In the genomic region with DNA sequence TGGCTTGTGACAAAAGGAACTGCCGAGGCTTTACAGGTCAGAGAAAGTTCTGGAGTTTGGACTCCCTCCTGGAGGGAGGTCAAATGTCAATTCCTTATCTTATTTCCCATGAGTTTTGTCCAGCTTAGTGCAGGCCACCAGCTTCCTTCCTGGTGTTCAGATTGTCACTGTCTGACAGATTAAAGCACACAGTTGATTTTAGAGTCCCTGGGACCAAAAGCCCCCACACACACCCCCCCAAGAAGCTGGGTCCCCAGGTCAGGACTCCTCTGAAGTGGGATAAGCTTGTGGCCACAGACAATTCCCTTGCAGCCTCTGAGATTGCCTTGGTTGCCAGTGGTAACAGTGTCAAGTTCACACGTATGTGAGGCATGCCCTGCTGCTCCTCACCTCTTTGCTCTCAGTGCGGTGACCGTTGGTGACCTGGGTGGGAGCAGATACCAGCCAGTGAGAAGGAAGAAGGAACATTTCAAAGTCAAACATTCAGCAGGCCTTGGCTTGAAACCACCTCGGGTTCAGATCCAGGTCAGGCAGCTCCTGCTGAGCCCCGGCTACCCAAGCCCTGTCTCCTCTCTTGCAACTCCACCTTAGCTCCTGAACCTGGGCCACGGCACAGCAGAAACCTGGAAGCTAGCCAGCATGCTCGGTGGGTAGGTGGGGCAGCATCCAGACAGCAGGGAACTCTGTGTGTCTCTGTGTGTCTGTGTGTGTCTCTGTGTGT, we compare ENCODE assay signal across 8 mouse cellular contexts.
DNase-seq lines count a peak whose midpoint lies in the region; ATAC-seq and TF ChIP-seq lines count a peak whose summit lies in the region.

No protein-coding gene starts in this region.

- WGBS in lung, postnatal 0 days, result 8% methylated on average over 8 of the region's 8 CpGs
- WGBS in hindbrain, embryonic 16.5 days, result 31% methylated on average over 8 of the region's 8 CpGs
- WGBS in midbrain, embryonic 11.5 days, result 44% methylated on average over 8 of the region's 8 CpGs

- no peak overlapping the region for H3K9ac ChIP-seq in lung, postnatal 0 days (replicated peaks; ENCODE audit: low read depth)
- H3K9ac ChIP-seq in hindbrain, embryonic 16.5 days (ENCODE audit: low read depth, low read length), result no peak overlapping the region
- H3K9ac ChIP-seq in midbrain, embryonic 11.5 days (ENCODE audit: low read length), result no peak overlapping the region

- intact Hi-C loops in heart, postnatal 36 days (cut with DNase I), result loop anchor here (5.0 kb wide), 1 partner anchor 60 kb away; no protein-coding TSS in a partner anchor

- H3K4me1 ChIP-seq in lung, postnatal 0 days (ENCODE audit: insufficient read depth, low read depth, low read length), result no peaks in the 10 kb centered on the region
- peaks cover 7% of the 10 kb centered on the region for H3K4me1 ChIP-seq in hindbrain, embryonic 16.5 days (ENCODE audit: control insufficient read depth, insufficient read depth, low read depth, low read length)
- peaks cover 8% of the 10 kb centered on the region; the same call in 1 of the 2 replicates for H3K4me1 ChIP-seq in midbrain, embryonic 11.5 days (ENCODE audit: control insufficient read depth, insufficient read depth, low read length)

- DNase-seq in frontal cortex, postnatal 10 days (ENCODE audit: low spot score in 2 of 2), result peak; percentile 9 to 12
- DNase-seq in frontal cortex, adult 2 months (ENCODE audit: extremely low spot score in 1 of 2, low spot score in 1 of 2), result no peak
- DNase-seq in brain, embryonic 14.5 days (ENCODE audit: low read depth), result peak; percentile 12
- peak; percentile 14 to 19 for DNase-seq in heart, postnatal 36 days
- peak; percentile 26 for DNase-seq in lung, postnatal 0 days (ENCODE audit: low spot score)
- DNase-seq in midbrain, embryonic 11.5 days (ENCODE audit: low spot score, missing footprints), result no peak
- DNase-seq in thymus, postnatal 25 days, result no peak

- no peak for TF ChIP-seq CTCF in brain, embryonic 14.5 days (IDR thresholded peaks at IDR 0.05; ENCODE audit: borderline replicate concordance, extremely low read depth, insufficient read depth, insufficient read length)
- no peak for TF ChIP-seq CTCF in lung, postnatal 0 days (IDR thresholded peaks at IDR 0.05)

- peak overlapping the region; percentile 20; the same call in 1 of the 2 replicates for H3K27ac ChIP-seq in lung, postnatal 0 days (ENCODE audit: low read length)
- H3K27ac ChIP-seq in hindbrain, embryonic 16.5 days (ENCODE audit: low read depth, low read length), result no peak overlapping the region
- no peak overlapping the region for H3K27ac ChIP-seq in midbrain, embryonic 11.5 days (ENCODE audit: low read depth, low read length)

- H3K4me2 ChIP-seq in lung, postnatal 0 days (replicated peaks; ENCODE audit: low read depth, low read length), result no peak overlapping the region
- no peak overlapping the region for H3K4me2 ChIP-seq in hindbrain, embryonic 16.5 days (ENCODE audit: low read length)
- no peak overlapping the region for H3K4me2 ChIP-seq in midbrain, embryonic 11.5 days

- TF ChIP-seq POLR2A in brain, embryonic 14.5 days (IDR thresholded peaks at IDR 0.05; ENCODE audit: borderline replicate concordance, extremely low read depth, insufficient read depth, insufficient read length, poor library complexity, severe bottlenecking), result no peak

- H3K36me3 ChIP-seq in lung, postnatal 0 days (ENCODE audit: insufficient read depth, low read length), result no peaks in the 10 kb centered on the region
- no peaks in the 10 kb centered on the region for H3K36me3 ChIP-seq in hindbrain, embryonic 16.5 days (ENCODE audit: control insufficient read depth, insufficient read depth, low read length)
- H3K36me3 ChIP-seq in midbrain, embryonic 11.5 days (ENCODE audit: control insufficient read depth, insufficient read depth, low read length), result no peaks in the 10 kb centered on the region

- no peaks in the 10 kb centered on the region for H3K9me3 ChIP-seq in lung, postnatal 0 days (ENCODE audit: low read length)
- no peaks in the 10 kb centered on the region for H3K9me3 ChIP-seq in hindbrain, embryonic 16.5 days (ENCODE audit: control insufficient read depth, low read length)
- H3K9me3 ChIP-seq in midbrain, embryonic 11.5 days (ENCODE audit: control insufficient read depth, low read length), result no peaks in the 10 kb centered on the region

- no peak overlapping the region for H3K4me3 ChIP-seq in lung, postnatal 0 days (ENCODE audit: low read depth, low read length)
- no peak overlapping the region for H3K4me3 ChIP-seq in hindbrain, embryonic 16.5 days (ENCODE audit: low read length)
- H3K4me3 ChIP-seq in midbrain, embryonic 11.5 days (ENCODE audit: low read depth, low read length), result no peak overlapping the region

- ATAC-seq in lung, postnatal 0 days, result peak; percentile 60
- no peak for ATAC-seq in hindbrain, embryonic 16.5 days
- no peak for ATAC-seq in midbrain, embryonic 11.5 days (ENCODE audit: low FRiP score)

- no peaks in the 10 kb centered on the region for H3K27me3 ChIP-seq in lung, postnatal 0 days (replicated peaks; ENCODE audit: insufficient read depth, low read length)
- H3K27me3 ChIP-seq in hindbrain, embryonic 16.5 days (replicated peaks; ENCODE audit: control insufficient read depth, insufficient read depth, low read length), result no peaks in the 10 kb centered on the region
- no peaks in the 10 kb centered on the region for H3K27me3 ChIP-seq in midbrain, embryonic 11.5 days (ENCODE audit: control insufficient read depth, insufficient read depth, low read length)

- TF ChIP-seq EP300 in lung, postnatal 0 days (IDR thresholded peaks at IDR 0.05), result peak; percentile 25; the same call in 1 of the 2 replicates

Comparison
In these comparisons a context has a peak if more than half of its experiments do, and no peak if none do; other contexts are left out.
1. DNase-seq: peak in frontal cortex, postnatal 10 days (2 of 2), brain, embryonic 14.5 days (single experiment), heart, postnatal 36 days (2 of 2) and lung, postnatal 0 days (single experiment); none in frontal cortex, adult 2 months (0 of 2), midbrain, embryonic 11.5 days (single experiment) and thymus, postnatal 25 days (single experiment).